33 mouse cellular contexts compared by ENCODE assay signal in genomic region chr4:137569873-137570272, GRCm38 (mm10). TPM values are rescaled to one million over a fixed set of nuclear protein-coding genes. Genes with fewer than 3 reads are reported as not detected.
DNase-seq lines count a peak whose midpoint lies in the region; ATAC-seq and TF ChIP-seq lines count a peak whose summit lies in the region.
"Had no signal": no experiment of that assay in that cellular context is flagged by ENCODE, and none has a peak within 500 bp of the region (broad histone marks: within the 10 kb centered on the region; RNA-seq: fewer than 3 reads in every experiment).

No protein-coding gene starts in this region.

- peak; percentile 34; the same call in 1 of the 2 replicates for ATAC-seq in heart, embryonic 12.5 days (ENCODE audit: insufficient number of reproducible peaks, low FRiP score)
- peak; percentile 20; the same call in 1 of the 2 replicates for ATAC-seq in limb, embryonic 13.5 days (ENCODE audit: low FRiP score, low read depth)
- ATAC-seq in embryonic facial prominence, embryonic 11.5 days (replicated peaks; ENCODE audit: insufficient number of reproducible peaks, low FRiP score, low TSS enrichment, low read depth) = 0 out of 2 replicates have a peak, but pooled peaks have one; percentile 42
- ATAC-seq in stomach, postnatal 0 days (ENCODE audit: low FRiP score, low TSS enrichment) = 0 out of 2 replicates have a peak, but pooled peaks have one; percentile 32
- ATAC-seq: activated CD4-positive, CD25-positive, alpha-beta regulatory T cell, adult 4 months; CD4-positive, CD25-positive, alpha-beta regulatory T cell, adult 4 months; forebrain, embryonic 13.5 days; Patski had no signal

- 73% methylated on average over 9 of the region's 9 CpGs for WGBS in heart, embryonic 12.5 days
- 83% methylated on average over 9 of the region's 9 CpGs for WGBS in limb, embryonic 13.5 days
- WGBS in limb, embryonic 10.5 days = 88% methylated on average over 9 of the region's 9 CpGs
- 86% methylated on average over 9 of the region's 9 CpGs for WGBS in embryonic facial prominence, embryonic 11.5 days
- WGBS in stomach, postnatal 0 days = 82% methylated on average over 9 of the region's 9 CpGs

- TF ChIP-seq EP300 in stomach, postnatal 0 days (optimal IDR thresholded peaks at IDR 0.05) = no peak

- H3K27ac ChIP-seq in heart, embryonic 12.5 days (ENCODE audit: poor library complexity, severe bottlenecking) = no peak overlapping the region
- no peak overlapping the region for H3K27ac ChIP-seq in limb, embryonic 13.5 days
- H3K27ac ChIP-seq in limb, embryonic 10.5 days = no peak overlapping the region
- no peak overlapping the region for H3K27ac ChIP-seq in embryonic facial prominence, embryonic 11.5 days (replicated peaks; ENCODE audit: low read depth, low read length)
- no peak overlapping the region for H3K27ac ChIP-seq in stomach, postnatal 0 days (replicated peaks)
- H3K27ac ChIP-seq: forebrain, embryonic 13.5 days; midbrain, embryonic 12.5 days had no signal

- no peak for TF ChIP-seq CTCF in stomach, postnatal 0 days (IDR thresholded peaks at IDR 0.05; ENCODE audit: low read depth)

- intact Hi-C loops in heart, postnatal 25 days (cut with DNase I) = loop anchor here (5.0 kb wide), 1 partner anchor 43 kb away; no protein-coding TSS in a partner anchor

- DNase-seq in heart, postnatal 25 days (ENCODE audit: low spot score) = no peak
- no peak for DNase-seq in limb, embryonic 10.5 days (ENCODE audit: low spot score)
- DNase-seq in embryonic facial prominence, embryonic 11.5 days (ENCODE audit: low spot score) = no peak
- no peak for DNase-seq in stomach, postnatal 0 days (ENCODE audit: low spot score)
- no peak for DNase-seq in layer of hippocampus, adult 9-10 months (ENCODE audit: low spot score)
- DNase-seq: adrenal gland, adult 8-10 months; cerebellum, adult 18-20 months; cerebellum, postnatal 25 days; embryo, embryonic 11 days; kidney, adult 11 months; left cerebral cortex, postnatal 4 days; lung, postnatal 14 days; thymus, postnatal 14 days had no signal

- H3K4me2 ChIP-seq in heart, embryonic 12.5 days = no peak overlapping the region
- H3K4me2 ChIP-seq in limb, embryonic 13.5 days (replicated peaks) = no peak overlapping the region
- H3K4me2 ChIP-seq in embryonic facial prominence, embryonic 11.5 days (ENCODE audit: low read depth, low read length) = no peak overlapping the region
- H3K4me2 ChIP-seq in stomach, postnatal 0 days (replicated peaks; ENCODE audit: low read depth) = no peak overlapping the region
- H3K4me2 ChIP-seq: forebrain, embryonic 13.5 days; midbrain, embryonic 12.5 days had no signal

- H3K36me3 ChIP-seq in heart, embryonic 12.5 days = peaks cover 79% of the 10 kb centered on the region
- H3K36me3 ChIP-seq in limb, embryonic 13.5 days = peaks cover 68% of the 10 kb centered on the region
- peaks cover 50% of the 10 kb centered on the region for H3K36me3 ChIP-seq in limb, embryonic 10.5 days
- no peaks in the 10 kb centered on the region; the same call in none of the 2 replicates for H3K36me3 ChIP-seq in embryonic facial prominence, embryonic 11.5 days (replicated peaks; ENCODE audit: control insufficient read depth, insufficient read depth, low read depth, low read length)
- H3K36me3 ChIP-seq in stomach, postnatal 0 days (ENCODE audit: control insufficient read depth, insufficient read depth, low read length) = peaks cover 17% of the 10 kb centered on the region
- H3K36me3 ChIP-seq: midbrain, embryonic 12.5 days had no signal

- H3K9me3 ChIP-seq in heart, embryonic 12.5 days (replicated peaks) = no peaks in the 10 kb centered on the region
- no peaks in the 10 kb centered on the region for H3K9me3 ChIP-seq in limb, embryonic 13.5 days
- H3K9me3 ChIP-seq in limb, embryonic 10.5 days (replicated peaks) = no peaks in the 10 kb centered on the region
- H3K9me3 ChIP-seq in embryonic facial prominence, embryonic 11.5 days (replicated peaks; ENCODE audit: control insufficient read depth, low read length) = no peaks in the 10 kb centered on the region
- no peaks in the 10 kb centered on the region for H3K9me3 ChIP-seq in stomach, postnatal 0 days (ENCODE audit: control insufficient read depth, low read length)
- H3K9me3 ChIP-seq: forebrain, embryonic 13.5 days; midbrain, embryonic 12.5 days had no signal

- no peak overlapping the region for H3K4me3 ChIP-seq in heart, embryonic 12.5 days
- H3K4me3 ChIP-seq in limb, embryonic 13.5 days = no peak overlapping the region
- H3K4me3 ChIP-seq in limb, embryonic 10.5 days = no peak overlapping the region
- H3K4me3 ChIP-seq in embryonic facial prominence, embryonic 11.5 days (ENCODE audit: low read depth, low read length) = no peak overlapping the region
- no peak overlapping the region for H3K4me3 ChIP-seq in stomach, postnatal 0 days (ENCODE audit: low read depth, low read length)
- H3K4me3 ChIP-seq: forebrain, embryonic 13.5 days; midbrain, embryonic 12.5 days had no signal

- no peaks in the 10 kb centered on the region for H3K27me3 ChIP-seq in heart, embryonic 12.5 days (replicated peaks)
- no peaks in the 10 kb centered on the region for H3K27me3 ChIP-seq in limb, embryonic 13.5 days
- no peaks in the 10 kb centered on the region for H3K27me3 ChIP-seq in limb, embryonic 10.5 days (ENCODE audit: low read depth, poor library complexity, severe bottlenecking)
- H3K27me3 ChIP-seq in embryonic facial prominence, embryonic 11.5 days (ENCODE audit: control insufficient read depth, insufficient read depth, low read length) = no peaks in the 10 kb centered on the region
- no peaks in the 10 kb centered on the region for H3K27me3 ChIP-seq in stomach, postnatal 0 days (ENCODE audit: control insufficient read depth, insufficient read depth, low read length)
- H3K27me3 ChIP-seq: forebrain, embryonic 13.5 days; midbrain, embryonic 12.5 days; Patski had no signal

- H3K4me1 ChIP-seq in heart, embryonic 12.5 days (replicated peaks) = no peaks in the 10 kb centered on the region
- no peaks in the 10 kb centered on the region for H3K4me1 ChIP-seq in limb, embryonic 13.5 days
- H3K4me1 ChIP-seq in limb, embryonic 10.5 days = peaks cover 8% of the 10 kb centered on the region
- no peaks in the 10 kb centered on the region for H3K4me1 ChIP-seq in embryonic facial prominence, embryonic 11.5 days (ENCODE audit: control insufficient read depth, insufficient read depth, low read length)
- no peaks in the 10 kb centered on the region for H3K4me1 ChIP-seq in stomach, postnatal 0 days (replicated peaks; ENCODE audit: control insufficient read depth, insufficient read depth)
- H3K4me1 ChIP-seq: forebrain, embryonic 13.5 days; midbrain, embryonic 12.5 days had no signal

- no peak overlapping the region for H3K9ac ChIP-seq in heart, embryonic 12.5 days
- H3K9ac ChIP-seq in limb, embryonic 13.5 days = no peak overlapping the region
- H3K9ac ChIP-seq in embryonic facial prominence, embryonic 11.5 days (replicated peaks; ENCODE audit: low read length) = no peak overlapping the region
- no peak overlapping the region for H3K9ac ChIP-seq in stomach, postnatal 0 days (ENCODE audit: low read length)
- H3K9ac ChIP-seq: forebrain, embryonic 13.5 days; midbrain, embryonic 12.5 days had no signal

RNA-seq across cellular contexts. Expression of gene Ldlrad2, which starts 4.5 kb away (rescaled TPM):
- polyA plus RNA-seq in heart, embryonic 12.5 days (2016; fragmentation: Nextera tagmentation; extraction: Ambion mirVana) = not detected in 2 replicates
- not detected for total RNA-seq in heart, postnatal 25 days (2021)
- polyA plus RNA-seq in limb, embryonic 13.5 days (2015; fragmentation: Nextera tagmentation; extraction: Ambion mirVana) = not detected in 2 replicates
- not detected in 2 replicates for polyA plus RNA-seq in limb, embryonic 10.5 days (2016; fragmentation: Nextera tagmentation; extraction: Ambion mirVana)
- not detected in 2 replicates for polyA plus RNA-seq in embryonic facial prominence, embryonic 11.5 days (2014; fragmentation: Nextera tagmentation; extraction: Ambion mirVana)
- not detected in 2 replicates for polyA plus RNA-seq in stomach, postnatal 0 days (2015; fragmentation: Nextera tagmentation; extraction: Ambion mirVana)
- total RNA-seq: adrenal gland, adult 8-10 months; ES-E14; gastrocnemius, adult 18-20 months; gastrocnemius, postnatal 4 days; heart, adult 8-10 months; layer of hippocampus, postnatal 10 days; left cerebral cortex, adult 8-10 months; left cerebral cortex, postnatal 4 days; liver, adult 2 months; megakaryocyte, adult 5-6 weeks; monocyte, adult 5-6 weeks had no signal
- polyA plus RNA-seq: activated CD4-positive, CD25-positive, alpha-beta regulatory T cell, adult 4 months; CD4-positive, CD25-positive, alpha-beta regulatory T cell, adult 4 months; forebrain, embryonic 13.5 days; heart, embryonic 16.5 days; large intestine, adult 2 months; liver, adult 2 months; liver, embryonic 16.5 days; midbrain, embryonic 12.5 days; neural tube, embryonic 11.5 days; Patski had no signal

RNA-seq across cellular contexts. Expression of gene Usp48, which starts 23.7 kb away (rescaled TPM):
- 44.2 and 45.8 TPM in 2 replicates for polyA plus RNA-seq in heart, embryonic 12.5 days (2016; fragmentation: Nextera tagmentation; extraction: Ambion mirVana)
- 10 to 100 TPM; 33.0 to 33.3 TPM for total RNA-seq in heart, postnatal 25 days (2021)
- polyA plus RNA-seq in limb, embryonic 13.5 days (2015; fragmentation: Nextera tagmentation; extraction: Ambion mirVana) = 78.6 and 81.4 TPM in 2 replicates
- polyA plus RNA-seq in limb, embryonic 10.5 days (2016; fragmentation: Nextera tagmentation; extraction: Ambion mirVana) = 76.0 and 80.2 TPM in 2 replicates
- 76.7 and 84.0 TPM in 2 replicates for polyA plus RNA-seq in embryonic facial prominence, embryonic 11.5 days (2014; fragmentation: Nextera tagmentation; extraction: Ambion mirVana)
- 30.0 and 35.4 TPM in 2 replicates for polyA plus RNA-seq in stomach, postnatal 0 days (2015; fragmentation: Nextera tagmentation; extraction: Ambion mirVana)
